Mouse (Mus musculus): ENCODE measurements at regions not wholly inside any gene's neighbourhood (a gene's known extent, or its start where the extent isn't known, plus 50 kb on each side); places are given as distances from the start of the nearest gene placed in this dataset.
A peak's percentile ranks its signal among the peaks of the same experiment; 100 is the strongest.

GRCm38 (mm10) chr3:68795641-68796040 lies 73.7 kb upstream of the 1110032F04Rik start:
- peak; percentile 65 for DNase-seq

GRCm38 (mm10) chr3:68798408-68798807 lies 71.0 kb upstream of the 1110032F04Rik start:
- DNase-seq, result peak; percentile 10

GRCm38 (mm10) chr3:68808866-68809265 lies 60.5 kb upstream of the 1110032F04Rik start:
- no peak for DNase-seq

GRCm38 (mm10) chr3:68813461-68813860 lies 55.9 kb upstream of the 1110032F04Rik start:
- no peak for DNase-seq

GRCm38 (mm10) chr3:68814011-68814690 lies 55.2 kb upstream of the 1110032F04Rik start:
- no peak for DNase-seq

GRCm38 (mm10) chr3:68815621-68816020 lies 53.8 kb upstream of the 1110032F04Rik start:
- DNase-seq, result no peak

- no peak for DNase-seq
These were observed 52.1 kb upstream of the 1110032F04Rik start for GRCm38 (mm10) chr3:68817321-68817720.

Measured in lung, postnatal 36 days (tissue).